ENCODE assay signal across 9 mouse cellular contexts in the genomic region with DNA sequence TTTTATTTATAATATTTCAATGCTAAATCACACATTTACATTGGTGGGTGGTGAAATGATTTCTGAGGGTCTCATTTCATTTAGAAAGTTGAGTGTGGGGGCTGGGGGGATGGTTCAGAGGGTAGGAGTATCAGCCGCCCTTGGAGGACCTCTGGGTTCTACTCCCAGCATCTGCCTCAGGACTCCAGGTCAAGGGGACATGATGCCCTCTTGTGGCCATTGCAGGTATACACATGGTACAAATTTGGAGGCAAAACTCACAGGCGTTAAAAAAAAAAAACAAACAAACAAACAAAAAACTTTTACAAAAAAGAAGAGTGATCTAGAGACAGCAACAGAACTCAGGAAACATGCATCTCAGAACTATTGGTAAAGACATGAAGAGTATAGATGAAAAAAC.
DNase-seq lines count a peak whose midpoint lies in the region; ATAC-seq and TF ChIP-seq lines count a peak whose summit lies in the region.
"Had no signal": no experiment of that assay in that cellular context is flagged by ENCODE, and none has a peak within 500 bp of the region (broad histone marks: within the 10 kb centered on the region; RNA-seq: fewer than 3 reads in every experiment).

No protein-coding gene starts in this region.

- 24% methylated on average over 2 of the region's 2 CpGs for WGBS in intestine, postnatal 0 days
- 17% methylated on average over 2 of the region's 2 CpGs for WGBS in intestine, embryonic 15.5 days
- 15% methylated on average over 2 of the region's 2 CpGs for WGBS in embryonic facial prominence, embryonic 14.5 days

- H3K4me2 ChIP-seq in intestine, postnatal 0 days (replicated peaks; ENCODE audit: low read depth) = no peak overlapping the region
- no peak overlapping the region for H3K4me2 ChIP-seq in intestine, embryonic 15.5 days (replicated peaks)
- H3K4me2 ChIP-seq in embryonic facial prominence, embryonic 14.5 days (ENCODE audit: low read depth, low read length) = no peak overlapping the region
- H3K4me2 ChIP-seq: lung, embryonic 15.5 days had no signal

- DNase-seq in ES-E14 (ENCODE audit: low read depth, low spot score) = peak; percentile 41
- DNase-seq in adrenal gland, postnatal 36 days = peak; percentile 23 to 40
- DNase-seq in embryonic facial prominence, embryonic 14.5 days (ENCODE audit: low spot score) = peak; percentile 40
- peak; percentile 14 to 52 for DNase-seq in layer of hippocampus, postnatal 25 days (ENCODE audit: extremely low spot score in 1 of 2, low spot score in 1 of 2)
- peak; percentile 24 for DNase-seq in retina, postnatal 7 days (ENCODE audit: low read depth, low spot score)
- DNase-seq in spleen, postnatal 36 days (ENCODE audit: low spot score in 2 of 2) = no peak

- ATAC-seq in intestine, postnatal 0 days = no peak
- ATAC-seq in intestine, embryonic 15.5 days = no peak
- ATAC-seq in embryonic facial prominence, embryonic 14.5 days (ENCODE audit: low read depth) = no peak

- in situ Hi-C loops in ES-E14 (cut with MboI; ENCODE audit: low sequenced_read_pairs in 2 of 2, unreplicated experiment in 2 of 2) = loop anchor here in 1 of 2 experiments (10.0 kb wide), 1 partner anchor 250 kb away; no protein-coding TSS in a partner anchor

- no peak overlapping the region for H3K27ac ChIP-seq in intestine, postnatal 0 days (ENCODE audit: low read depth, low read length)
- no peak overlapping the region for H3K27ac ChIP-seq in intestine, embryonic 15.5 days
- no peak overlapping the region for H3K27ac ChIP-seq in ES-E14 (ENCODE audit: insufficient read depth, low read depth, low read length, poor library complexity, severe bottlenecking)
- no peak overlapping the region for H3K27ac ChIP-seq in embryonic facial prominence, embryonic 14.5 days (replicated peaks; ENCODE audit: low read depth, low read length)
- H3K27ac ChIP-seq: lung, embryonic 15.5 days had no signal

- H3K36me3 ChIP-seq in intestine, postnatal 0 days (ENCODE audit: control insufficient read depth, insufficient read depth) = no peaks in the 10 kb centered on the region
- no peaks in the 10 kb centered on the region for H3K36me3 ChIP-seq in intestine, embryonic 15.5 days
- H3K36me3 ChIP-seq in ES-E14 (ENCODE audit: control insufficient read depth, insufficient read depth, low read length, poor library complexity, severe bottlenecking) = no peaks in the 10 kb centered on the region
- H3K36me3 ChIP-seq in embryonic facial prominence, embryonic 14.5 days (ENCODE audit: control insufficient read depth, insufficient read depth, low read length) = no peaks in the 10 kb centered on the region
- H3K36me3 ChIP-seq: lung, embryonic 15.5 days had no signal

- no peak overlapping the region for H3K9ac ChIP-seq in intestine, postnatal 0 days (ENCODE audit: low read depth, low read length)
- H3K9ac ChIP-seq in intestine, embryonic 15.5 days = no peak overlapping the region
- H3K9ac ChIP-seq in ES-E14 (ENCODE audit: insufficient read depth, low read depth, low read length, poor library complexity, severe bottlenecking) = no peak overlapping the region
- H3K9ac ChIP-seq in embryonic facial prominence, embryonic 14.5 days (ENCODE audit: low read depth, low read length) = no peak overlapping the region
- H3K9ac ChIP-seq: lung, embryonic 15.5 days had no signal

- no peaks in the 10 kb centered on the region for H3K27me3 ChIP-seq in intestine, postnatal 0 days (replicated peaks; ENCODE audit: control insufficient read depth, insufficient read depth, low read length)
- H3K27me3 ChIP-seq in intestine, embryonic 15.5 days (replicated peaks) = no peaks in the 10 kb centered on the region
- no peaks in the 10 kb centered on the region for H3K27me3 ChIP-seq in embryonic facial prominence, embryonic 14.5 days (replicated peaks; ENCODE audit: control insufficient read depth, insufficient read depth, low read length)
- H3K27me3 ChIP-seq: lung, embryonic 15.5 days had no signal

- H3K9me3 ChIP-seq in intestine, postnatal 0 days (ENCODE audit: control insufficient read depth) = no peaks in the 10 kb centered on the region
- H3K9me3 ChIP-seq in intestine, embryonic 15.5 days = no peaks in the 10 kb centered on the region
- no peaks in the 10 kb centered on the region for H3K9me3 ChIP-seq in ES-E14 (ENCODE audit: control insufficient read depth, insufficient read depth, low read depth, low read length)
- no peaks in the 10 kb centered on the region for H3K9me3 ChIP-seq in embryonic facial prominence, embryonic 14.5 days (ENCODE audit: control insufficient read depth, low read length)
- H3K9me3 ChIP-seq: lung, embryonic 15.5 days had no signal

- TF ChIP-seq CTCF in intestine, postnatal 0 days (IDR thresholded peaks at IDR 0.05; ENCODE audit: low read depth) = peak; percentile 78

- no peaks in the 10 kb centered on the region for H3K4me1 ChIP-seq in intestine, postnatal 0 days (replicated peaks; ENCODE audit: control insufficient read depth, insufficient read depth, low read length)
- no peaks in the 10 kb centered on the region for H3K4me1 ChIP-seq in intestine, embryonic 15.5 days (replicated peaks)
- H3K4me1 ChIP-seq in ES-E14 (ENCODE audit: control insufficient read depth in 2 of 2, insufficient read depth in 2 of 2, low read length in 2 of 2, poor library complexity in 1 of 2) = no peaks in the 10 kb centered on the region
- H3K4me1 ChIP-seq in embryonic facial prominence, embryonic 14.5 days (ENCODE audit: control insufficient read depth, insufficient read depth, low read length) = no peaks in the 10 kb centered on the region
- H3K4me1 ChIP-seq: lung, embryonic 15.5 days had no signal

- no peak overlapping the region for H3K4me3 ChIP-seq in intestine, postnatal 0 days (ENCODE audit: low read depth, low read length)
- H3K4me3 ChIP-seq in intestine, embryonic 15.5 days (replicated peaks) = no peak overlapping the region
- no peak overlapping the region for H3K4me3 ChIP-seq in ES-E14 (ENCODE audit: insufficient read depth in 1 of 2, low read depth in 1 of 2, low read length in 2 of 2, poor library complexity in 1 of 2, severe bottlenecking in 1 of 2)
- no peak overlapping the region for H3K4me3 ChIP-seq in embryonic facial prominence, embryonic 14.5 days (ENCODE audit: low read depth, low read length)
- H3K4me3 ChIP-seq: lung, embryonic 15.5 days had no signal

TF ChIP-seq in ES-E14, 5 proteins besides CTCF, POLR2A, EP300 and RAD21:
- TF ChIP-seq ZC3H11A (IDR thresholded peaks at IDR 0.05; ENCODE audit: borderline replicate concordance, low read depth, low read length) (peak; percentile 86), HCFC1 (IDR thresholded peaks at IDR 0.05; ENCODE audit: borderline replicate concordance, insufficient read depth, low read length) (no peak), ZNF384 (IDR thresholded peaks at IDR 0.05; ENCODE audit: low read depth, low read length) (peak; percentile 86)
TF ChIP-seq in ES-E14: peak in this region for 2.

Comparison
In these comparisons a context has a peak if more than half of its experiments do, and no peak if none do; other contexts are left out.
1. DNase-seq: peak in ES-E14 (single experiment), adrenal gland, postnatal 36 days (2 of 2), embryonic facial prominence, embryonic 14.5 days (single experiment), layer of hippocampus, postnatal 25 days (2 of 2) and retina, postnatal 7 days (single experiment); none in spleen, postnatal 36 days (0 of 2).